Mouse (Mus musculus) forebrain, embryonic 13.5 days (tissue): Measurements from ENCODE around the gene 9330182L06Rik. TPM values are rescaled to one million over a fixed set of nuclear protein-coding genes. Genes with fewer than 3 reads are reported as not detected.
A peak's percentile ranks its signal among the peaks of the same experiment; 100 is the strongest.

Experiments used
- ATAC-seq: fragments of 200-750 bp; cut with Nextera tagmentation; 2 replicates; pipeline ENCODE4 v1.8.0; 2017
- H3K27ac ChIP-seq: fragments of 300-500 bp; sonication (generic); 2 replicates; pipeline ENCODE4 v1.5.1; 2015; ENCODE audit warnings: inconsistent platforms, mild to moderate bottlenecking, moderate library complexity
- H3K27me3 ChIP-seq: fragments of 300-500 bp; sonication (generic); 2 replicates; pipeline ENCODE4 v1.6.1; 2015; ENCODE audit warnings: mild to moderate bottlenecking, inconsistent platforms
- H3K36me3 ChIP-seq: fragments of 300-500 bp; sonication (generic); 2 replicates; pipeline ENCODE4 v1.6.1; 2015; ENCODE audit warnings: mild to moderate bottlenecking, inconsistent platforms; ENCODE audit not compliant: poor library complexity, severe bottlenecking
- H3K4me1 ChIP-seq: fragments of 300-500 bp; sonication (generic); 2 replicates; pipeline ENCODE4 v1.6.1; 2015; ENCODE audit warnings: inconsistent platforms
- H3K4me2 ChIP-seq: fragments of 300-500 bp; sonication (generic); 2 replicates; pipeline ENCODE4 v1.6.1; 2015; ENCODE audit warnings: inconsistent platforms, mild to moderate bottlenecking, moderate library complexity
- H3K4me3 ChIP-seq: fragments of 300-500 bp; sonication (generic); 2 replicates; pipeline ENCODE4 v1.5.1; 2015; ENCODE audit warnings: mild to moderate bottlenecking, inconsistent platforms
- H3K9ac ChIP-seq: fragments of 300-500 bp; sonication (generic); 2 replicates; pipeline ENCODE4 v1.6.1; 2015; ENCODE audit warnings: mild to moderate bottlenecking, inconsistent platforms
- H3K9me3 ChIP-seq: fragments of 300-500 bp; sonication (generic); replicated peaks from 2 replicates; pipeline ENCODE4 v1.6.1; 2016; ENCODE audit warnings: inconsistent platforms
- WGBS: fragments of 180-500 bp; shearing (Covaris S2); methylation state at CpG from one replicate; pipeline ENCODE4 v1.1.7; 2015; 5-methylcytosine and 5-hydroxymethylcytosine counted together
- polyA plus RNA-seq: library from polyadenylated mRNA; unstranded; fragments of >200 nt; fragmentation: Nextera tagmentation; extraction: Ambion mirVana; gene quantifications from 2 replicates; pipeline ENCODE4 v1.2.1, GENCODE M21; 2015

Gene 9330182L06Rik
- polyA plus RNA-seq, 1 experiment from 2014 or later, result 4.9 TPM

DNA sequence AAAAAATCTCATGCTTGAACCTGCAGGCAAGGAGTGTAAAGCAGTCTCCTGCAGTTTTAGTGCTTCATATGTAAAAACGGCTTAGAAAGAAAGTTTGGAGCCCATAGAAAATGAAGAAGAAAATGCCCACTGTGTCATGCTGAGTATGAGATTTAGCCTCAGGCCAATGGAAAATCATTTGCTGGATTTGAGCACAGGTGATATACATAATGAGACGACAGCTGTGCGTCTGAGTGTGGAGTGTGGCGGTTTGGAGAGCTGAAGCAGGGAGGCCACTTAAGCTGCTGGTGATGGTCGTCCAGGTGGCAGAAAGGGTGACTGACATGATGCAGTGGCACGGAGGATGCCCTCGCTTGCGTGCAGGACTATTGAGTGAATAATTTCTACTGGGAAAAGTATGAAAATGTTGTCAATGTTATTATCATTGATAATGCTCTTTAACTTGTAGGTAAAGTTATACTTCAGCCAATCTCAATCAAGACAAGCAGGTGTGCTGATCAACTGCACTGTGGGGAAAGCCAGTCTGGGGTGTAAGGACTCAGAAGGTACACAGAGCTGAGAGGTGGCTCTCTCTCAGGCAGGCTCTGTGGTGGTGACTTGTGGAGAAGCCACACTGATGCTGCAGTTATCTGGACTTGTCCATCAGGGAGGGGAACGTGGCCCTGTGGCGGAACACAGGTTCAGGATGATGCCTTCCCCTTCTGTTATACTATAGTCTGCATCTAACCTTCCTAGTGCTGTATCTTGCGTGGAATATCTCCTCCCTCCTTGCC is 102.2 kb downstream of the 9330182L06Rik start:
- no peaks in the 10 kb centered on the region for H3K9me3 ChIP-seq
- no peak overlapping the region for H3K9ac ChIP-seq
- ATAC-seq, result 0 out of 2 replicates have a peak, but pooled peaks have one; percentile 38
- no peak overlapping the region for H3K4me2 ChIP-seq
- no peak overlapping the region for H3K27ac ChIP-seq
- no peak overlapping the region for H3K4me3 ChIP-seq
- WGBS, result 63% methylated on average over 11 of the region's 11 CpGs
- H3K36me3 ChIP-seq, result no peaks in the 10 kb centered on the region
- H3K27me3 ChIP-seq, result no peaks in the 10 kb centered on the region
- no peaks in the 10 kb centered on the region for H3K4me1 ChIP-seq

DNA sequence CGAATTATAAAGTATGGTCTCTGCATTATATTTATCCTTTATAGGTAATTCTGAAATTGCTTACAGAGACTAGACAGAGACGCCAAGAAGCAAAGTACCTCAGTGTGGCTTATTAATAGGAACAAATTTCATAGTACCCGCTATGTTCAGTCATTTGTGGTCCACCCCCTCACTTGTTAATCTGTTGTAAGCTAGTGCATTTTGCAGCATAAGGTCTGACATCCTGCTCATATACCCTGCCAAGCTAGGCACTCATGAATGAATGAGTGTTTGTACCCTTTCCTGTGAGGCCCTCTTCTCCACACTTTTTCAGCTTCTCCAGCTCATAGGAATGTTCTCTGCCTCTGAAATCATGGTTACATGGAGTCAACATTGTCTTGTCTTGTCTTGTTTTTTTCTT is 105.2 kb downstream of the 9330182L06Rik start:
- Histone ChIP-seq H3K4me2 (no peak overlapping the region), H3K4me3 (no peak overlapping the region), H3K9me3 (no peaks in the 10 kb centered on the region), H3K27me3 (no peaks in the 10 kb centered on the region), H3K4me1 (no peaks in the 10 kb centered on the region), H3K9ac (no peak overlapping the region), H3K36me3 (no peaks in the 10 kb centered on the region), H3K27ac (no peak overlapping the region)
- 89% methylated on average over 3 of the region's 3 CpGs for WGBS
- ATAC-seq, result no peak

DNA sequence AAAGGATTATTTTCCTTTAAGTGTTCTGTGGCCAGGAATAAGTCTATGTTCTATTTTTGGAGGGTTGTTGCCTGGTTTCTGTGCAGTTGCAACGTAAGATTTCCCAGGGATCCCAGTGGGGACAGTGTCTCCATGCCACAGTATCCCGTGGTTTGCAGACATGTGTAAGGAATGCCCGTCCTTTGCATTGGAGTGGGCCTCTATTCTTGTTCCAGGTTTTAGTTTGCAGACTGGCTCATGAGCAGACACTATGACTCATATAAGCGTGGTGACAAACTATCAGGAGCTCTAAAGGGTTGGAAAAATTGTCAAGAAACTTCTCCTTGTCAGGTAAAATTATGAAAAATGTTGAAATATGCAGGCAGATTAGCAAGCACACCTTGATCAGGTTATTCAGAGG is 107.4 kb downstream of the 9330182L06Rik start:
- WGBS, result 87% methylated on average over 4 of the region's 4 CpGs
- H3K4me3 ChIP-seq, result no peak overlapping the region
- no peak overlapping the region for H3K9ac ChIP-seq

DNA sequence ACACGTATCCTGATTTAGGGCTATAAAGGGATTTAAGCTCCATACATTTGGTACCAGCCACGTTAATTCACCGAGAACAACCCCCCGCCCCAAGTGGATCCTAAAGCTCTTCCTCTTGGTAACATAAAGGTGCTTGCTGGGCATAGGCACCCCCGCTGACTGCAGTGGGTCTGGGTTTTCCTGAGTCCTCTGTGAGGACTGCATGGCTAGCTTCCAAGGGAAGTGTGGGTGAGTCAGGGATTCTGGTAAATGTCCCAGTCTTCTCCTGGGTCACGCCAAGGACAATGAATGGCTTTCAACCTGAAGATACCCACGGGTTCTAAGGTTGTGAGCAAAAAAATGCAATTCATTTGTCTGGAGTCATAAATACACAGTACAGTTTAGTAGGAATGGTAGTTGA is 124.0 kb downstream of the 9330182L06Rik start:
- H3K36me3 ChIP-seq, result no peaks in the 10 kb centered on the region
- H3K9ac ChIP-seq, result no peak overlapping the region
- no peaks in the 10 kb centered on the region for H3K4me1 ChIP-seq
- H3K4me2 ChIP-seq, result no peak overlapping the region
- no peaks in the 10 kb centered on the region for H3K9me3 ChIP-seq
- 87% methylated on average over 7 of the region's 7 CpGs for WGBS
- no peak for ATAC-seq
- no peak overlapping the region for H3K4me3 ChIP-seq
- no peaks in the 10 kb centered on the region for H3K27me3 ChIP-seq
- H3K27ac ChIP-seq, result no peak overlapping the region

More for the DNA sequence above, 107.4 kb downstream of the 9330182L06Rik start:
- Histone ChIP-seq H3K9me3 (no peaks in the 10 kb centered on the region), H3K27ac (no peak overlapping the region), H3K27me3 (no peaks in the 10 kb centered on the region), H3K4me1 (no peaks in the 10 kb centered on the region), H3K36me3 (no peaks in the 10 kb centered on the region), H3K4me2 (no peak overlapping the region)
- ATAC-seq, result no peak

DNA sequence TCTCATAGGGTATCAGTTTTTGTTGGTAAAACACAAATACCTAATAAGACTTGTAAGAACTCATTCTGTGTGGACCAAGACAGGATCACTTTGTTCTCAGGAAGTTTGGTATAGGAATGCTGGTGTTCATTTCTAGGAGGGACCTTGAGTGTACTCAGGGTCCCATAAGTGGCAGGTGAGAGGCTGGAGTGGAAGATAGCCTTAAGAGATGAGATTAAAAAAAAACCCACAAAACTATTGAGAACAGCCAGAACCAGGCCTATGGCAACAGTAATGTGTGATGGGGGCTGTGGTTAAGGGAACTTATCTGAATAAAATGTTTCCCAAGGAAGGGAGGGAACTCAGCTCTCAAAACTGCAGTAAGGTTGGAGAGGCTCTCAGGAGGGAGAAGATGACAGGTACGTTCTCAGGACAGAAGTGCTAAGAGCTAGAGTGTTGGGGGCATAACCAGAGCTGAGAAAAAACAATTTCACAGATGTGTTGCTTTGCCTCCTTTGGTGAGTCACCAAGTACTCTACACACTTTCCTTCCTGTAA is 126.0 kb downstream of the 9330182L06Rik start:
- Histone ChIP-seq H3K4me1 (no peaks in the 10 kb centered on the region), H3K9ac (no peak overlapping the region), H3K27ac (no peak overlapping the region), H3K4me3 (no peak overlapping the region), H3K27me3 (no peaks in the 10 kb centered on the region), H3K4me2 (no peak overlapping the region), H3K36me3 (no peaks in the 10 kb centered on the region), H3K9me3 (no peaks in the 10 kb centered on the region)
- no peak for ATAC-seq
- WGBS, result 83% methylated on average over 1 of the region's 1 CpGs

DNA sequence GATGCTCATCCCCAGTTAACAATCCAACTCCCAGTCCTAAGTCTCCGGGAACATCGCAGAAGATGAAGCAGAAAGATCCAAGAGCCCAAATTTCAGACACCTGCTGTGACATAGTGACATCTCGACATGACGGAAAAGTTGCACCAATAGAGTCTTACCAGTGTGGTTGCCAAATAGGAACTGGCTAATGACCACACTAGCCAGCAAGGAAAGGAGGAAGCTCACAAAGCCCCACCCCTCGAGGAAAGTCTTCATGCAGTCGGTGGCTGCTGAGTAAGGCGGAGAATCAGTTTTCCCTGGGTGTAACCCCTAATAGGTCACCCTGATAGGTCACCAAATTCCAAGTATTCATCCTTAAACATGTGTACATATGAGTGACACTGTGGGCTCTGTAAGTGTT is 151.2 kb downstream of the 9330182L06Rik start:
- Histone ChIP-seq H3K4me2 (no peak overlapping the region), H3K4me3 (no peak overlapping the region), H3K9ac (no peak overlapping the region), H3K4me1 (no peaks in the 10 kb centered on the region), H3K36me3 (no peaks in the 10 kb centered on the region), H3K27me3 (no peaks in the 10 kb centered on the region), H3K27ac (no peak overlapping the region), H3K9me3 (no peaks in the 10 kb centered on the region)
- ATAC-seq, result no peak
- 89% methylated on average over 7 of the region's 7 CpGs for WGBS

DNA sequence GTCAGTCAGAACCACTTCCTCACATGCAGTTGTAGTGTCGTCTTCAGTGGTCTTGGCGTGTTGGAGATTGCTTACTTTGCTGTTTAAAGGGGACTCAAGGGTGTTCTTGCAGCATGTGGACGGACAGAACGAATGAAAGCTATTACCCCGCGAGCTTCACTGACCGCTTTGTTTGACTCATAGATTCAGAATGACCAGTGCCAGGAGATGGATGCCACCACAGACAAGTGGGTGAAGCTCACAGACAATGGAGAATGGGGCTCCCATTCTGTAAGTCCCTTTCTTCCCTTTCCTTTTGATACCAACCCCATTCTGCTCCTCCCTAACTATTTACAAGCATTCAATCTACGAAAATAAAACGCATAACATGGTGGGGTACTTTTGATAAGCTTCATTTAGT is 151.9 kb downstream of the 9330182L06Rik start:
- H3K36me3 ChIP-seq, result no peaks in the 10 kb centered on the region
- WGBS, result 88% methylated on average over 9 of the region's 9 CpGs

DNA sequence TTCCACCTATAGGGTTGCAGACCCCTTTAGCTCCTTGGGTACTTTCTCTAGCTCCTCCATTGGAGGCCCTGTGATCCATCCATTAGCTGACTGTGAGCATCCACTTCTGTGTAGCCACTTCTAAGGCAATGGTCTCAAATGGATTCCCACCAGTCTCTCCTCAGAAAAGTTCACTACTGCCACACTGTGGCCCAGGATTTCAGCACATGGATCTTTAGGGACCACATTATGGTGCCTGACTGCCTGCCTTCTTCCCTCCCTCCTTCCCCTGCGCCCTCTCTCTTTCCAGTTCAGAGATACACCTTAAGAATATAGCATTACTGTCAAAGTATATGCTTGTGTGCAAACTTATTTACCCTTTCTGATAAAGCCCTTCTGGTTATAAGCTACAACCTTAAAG is 154.0 kb downstream of the 9330182L06Rik start:
- peak; percentile 76 for ATAC-seq
- 46% methylated on average over 1 of the region's 1 CpGs for WGBS

More for the DNA sequence above, 151.9 kb downstream of the 9330182L06Rik start:
- no peak overlapping the region for H3K27ac ChIP-seq
- H3K9ac ChIP-seq, result no peak overlapping the region
- no peaks in the 10 kb centered on the region for H3K9me3 ChIP-seq
- no peak overlapping the region for H3K4me3 ChIP-seq
- H3K4me2 ChIP-seq, result no peak overlapping the region
- no peaks in the 10 kb centered on the region for H3K4me1 ChIP-seq
- no peak for ATAC-seq
- H3K27me3 ChIP-seq, result no peaks in the 10 kb centered on the region

DNA sequence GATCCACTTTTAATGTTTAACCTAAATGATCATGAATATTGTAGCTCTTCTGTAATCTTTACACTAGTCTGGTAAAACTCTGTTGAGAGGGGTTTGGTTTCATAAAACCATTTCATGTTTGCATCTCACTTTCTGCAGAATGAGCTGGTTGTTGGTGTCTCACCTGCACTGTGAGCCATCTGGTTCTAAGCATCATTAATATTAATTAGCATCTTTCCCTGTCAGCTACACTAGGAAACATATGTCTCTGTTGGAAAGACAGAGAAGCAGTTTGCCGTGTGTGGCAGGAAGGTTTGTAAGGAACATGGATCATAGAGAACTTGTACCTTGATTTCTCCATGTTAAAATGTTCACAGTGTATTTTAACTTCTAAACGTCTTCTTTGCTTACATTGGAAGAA is 158.5 kb downstream of the 9330182L06Rik start:
- H3K36me3 ChIP-seq, result no peaks in the 10 kb centered on the region
- ATAC-seq, result peak; percentile 71
- no peaks in the 10 kb centered on the region for H3K9me3 ChIP-seq
- 46% methylated on average over 2 of the region's 2 CpGs for WGBS
- no peaks in the 10 kb centered on the region for H3K4me1 ChIP-seq
- H3K4me2 ChIP-seq, result no peak overlapping the region
- H3K9ac ChIP-seq, result no peak overlapping the region
- H3K27ac ChIP-seq, result no peak overlapping the region
- no peaks in the 10 kb centered on the region for H3K27me3 ChIP-seq
- no peak overlapping the region for H3K4me3 ChIP-seq

More for the DNA sequence above, 154.0 kb downstream of the 9330182L06Rik start:
- H3K27me3 ChIP-seq, result no peaks in the 10 kb centered on the region
- no peak overlapping the region for H3K4me3 ChIP-seq
- H3K36me3 ChIP-seq, result no peaks in the 10 kb centered on the region
- no peak overlapping the region for H3K27ac ChIP-seq
- no peaks in the 10 kb centered on the region for H3K9me3 ChIP-seq
- no peak overlapping the region for H3K9ac ChIP-seq
- H3K4me2 ChIP-seq, result no peak overlapping the region
- H3K4me1 ChIP-seq, result no peaks in the 10 kb centered on the region

DNA sequence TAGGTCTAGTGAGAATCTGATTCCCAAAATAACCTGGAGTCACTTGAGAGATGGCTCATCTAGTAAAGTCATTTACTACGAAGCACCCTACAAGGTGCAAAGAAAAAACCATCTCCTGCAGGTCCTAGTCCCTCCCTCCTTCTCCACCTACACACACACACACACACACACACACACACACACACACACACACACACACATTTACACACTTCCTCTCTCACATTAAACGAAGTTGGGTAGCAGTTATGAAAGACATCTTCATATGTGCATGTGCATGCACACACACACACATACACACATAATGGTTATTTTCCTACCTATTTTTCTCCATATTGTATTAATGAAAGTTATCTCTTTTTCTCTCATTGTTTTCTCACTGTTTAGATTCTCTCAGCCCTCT is 161.2 kb downstream of the 9330182L06Rik start:
- H3K4me1 ChIP-seq, result no peaks in the 10 kb centered on the region
- no peaks in the 10 kb centered on the region for H3K27me3 ChIP-seq
- WGBS, result 84% methylated on average over 2 of the region's 2 CpGs
- H3K4me3 ChIP-seq, result no peak overlapping the region
- H3K9ac ChIP-seq, result no peak overlapping the region
- no peaks in the 10 kb centered on the region for H3K9me3 ChIP-seq
- H3K4me2 ChIP-seq, result no peak overlapping the region
- no peaks in the 10 kb centered on the region for H3K36me3 ChIP-seq
- H3K27ac ChIP-seq, result no peak overlapping the region
- ATAC-seq, result 0 out of 2 replicates have a peak, but pooled peaks have one; percentile 23

DNA sequence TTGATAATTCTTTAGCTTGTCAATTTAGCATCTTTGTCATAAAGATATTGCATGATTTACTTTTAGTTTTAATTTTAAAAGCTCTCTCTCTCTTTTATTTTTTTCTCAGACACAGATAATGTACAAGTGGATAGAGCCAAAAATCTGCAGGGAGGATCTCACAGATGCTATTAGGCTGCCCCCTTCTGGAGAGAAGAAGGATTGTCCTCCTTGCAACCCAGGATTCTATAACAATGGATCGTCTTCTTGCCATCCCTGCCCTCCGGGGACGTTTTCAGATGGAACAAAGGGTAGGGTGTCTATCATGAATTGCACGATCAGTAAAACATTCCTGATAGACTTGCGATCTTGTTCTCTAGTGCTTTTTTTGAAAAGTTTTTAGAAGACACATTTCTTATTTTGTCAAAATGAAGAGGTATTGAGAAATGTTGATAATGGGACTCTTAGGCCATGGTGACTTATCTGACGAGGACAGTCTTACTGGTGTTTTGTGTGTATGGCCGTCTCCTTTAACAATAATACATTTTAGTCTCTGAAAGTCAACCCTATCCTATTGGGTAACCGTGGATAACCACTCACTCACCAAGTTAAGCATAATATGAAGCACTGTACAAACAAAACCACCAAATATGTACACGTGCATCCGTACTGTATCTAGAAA is 161.8 kb downstream of the 9330182L06Rik start:
- no peak overlapping the region for H3K4me3 ChIP-seq
- H3K27me3 ChIP-seq, result no peaks in the 10 kb centered on the region
- WGBS, result 46% methylated on average over 10 of the region's 10 CpGs
- no peak overlapping the region for H3K4me2 ChIP-seq
- no peaks in the 10 kb centered on the region for H3K4me1 ChIP-seq
- H3K9ac ChIP-seq, result no peak overlapping the region
- no peak overlapping the region for H3K27ac ChIP-seq
- no peaks in the 10 kb centered on the region for H3K9me3 ChIP-seq
- peak; percentile 78 for ATAC-seq
- no peaks in the 10 kb centered on the region for H3K36me3 ChIP-seq

DNA sequence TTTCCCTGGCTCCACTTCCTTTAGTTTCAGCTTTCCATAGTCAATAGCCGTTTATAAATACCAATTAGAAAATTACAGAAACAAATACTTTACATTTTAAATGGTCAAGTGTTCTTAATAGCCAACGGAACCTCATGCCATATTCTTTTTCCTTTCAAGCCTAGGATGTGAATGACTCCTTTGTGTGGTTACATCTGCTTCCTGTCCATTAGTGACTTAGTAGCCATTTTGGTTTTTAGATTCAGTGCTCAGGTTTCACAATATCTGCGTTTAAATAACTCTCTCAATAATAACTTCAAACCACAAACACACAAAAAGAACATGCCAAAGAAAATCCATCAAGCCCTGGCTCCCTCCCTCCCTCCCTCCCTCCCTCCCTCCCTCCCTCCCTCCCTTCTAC is 162.8 kb downstream of the 9330182L06Rik start:
- Histone ChIP-seq H3K27me3 (no peaks in the 10 kb centered on the region), H3K4me1 (no peaks in the 10 kb centered on the region), H3K27ac (no peak overlapping the region), H3K9me3 (no peaks in the 10 kb centered on the region), H3K36me3 (no peaks in the 10 kb centered on the region), H3K9ac (no peak overlapping the region), H3K4me2 (no peak overlapping the region), H3K4me3 (no peak overlapping the region)
- WGBS, result 59% methylated on average over 3 of the region's 3 CpGs
- ATAC-seq, result no peak
